Mouse (Mus musculus): ENCODE measurements around the gene Akr1b10. TPM values are rescaled to one million over a fixed set of nuclear protein-coding genes. Genes with fewer than 3 reads are reported as not detected.
"Not testable (repeated sequence)": the region's sequence is repeated elsewhere in the genome, so short reads cannot be mapped to it uniquely, and the experiment has no call there.

Akr1b10 gene
- 16.7 and 18.7 TPM in 2 replicates for polyA plus RNA-seq (2016; fragmentation: Nextera tagmentation; extraction: Ambion mirVana)

DNA sequence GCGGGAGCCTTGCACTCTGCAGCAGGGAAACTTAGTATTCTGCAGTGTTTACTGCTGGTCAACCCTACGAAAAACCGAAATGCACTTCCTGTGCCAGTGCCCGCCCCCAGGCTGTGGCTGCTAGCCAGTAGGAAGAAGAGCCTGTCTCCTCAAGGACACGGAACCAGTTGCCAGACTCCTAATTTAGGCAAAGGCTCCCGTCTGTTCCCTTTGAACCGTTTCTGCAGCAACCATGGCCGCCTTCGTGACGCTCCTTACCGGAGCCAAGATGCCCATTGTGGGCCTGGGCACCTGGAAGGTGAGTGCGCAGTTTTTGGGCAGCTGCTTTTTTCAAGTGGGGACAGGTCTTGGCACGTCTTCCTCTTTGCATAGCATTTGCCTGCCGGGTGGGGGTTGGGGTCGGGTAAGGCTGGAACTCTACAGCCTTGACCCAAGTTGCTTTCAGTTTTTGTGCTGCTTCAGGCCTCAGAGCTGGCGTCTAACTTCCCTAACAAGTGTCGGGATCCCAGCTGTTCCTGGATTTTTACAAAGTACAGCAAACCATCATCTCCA lies at the start of gene Akr1b10:
Gene Akr1b10 (plus strand): TSS at position 109 of the 552 bp plus-strand sequence.
- Histone ChIP-seq H3K27ac (peak within 1 kb of the TSS; percentile 83), H3K36me3 (peaks cover 10% of the 10 kb centered on the region; the same call in 1 of the 2 replicates), H3K27me3 (ENCODE audit: insufficient read depth, poor library complexity, severe bottlenecking) (no peaks in the 10 kb centered on the region), H3K9me3 (no peaks in the 10 kb centered on the region), H3K4me1 (replicated peaks) (peaks cover 24% of the 10 kb centered on the region; the same call in 1 of the 2 replicates), H3K4me3 (peak within 1 kb of the TSS; percentile 65)
- WGBS: 1% methylated on average over 17 of the region's 17 CpGs
- DNase-seq (ENCODE audit: low spot score): peak; percentile 68

DNA sequence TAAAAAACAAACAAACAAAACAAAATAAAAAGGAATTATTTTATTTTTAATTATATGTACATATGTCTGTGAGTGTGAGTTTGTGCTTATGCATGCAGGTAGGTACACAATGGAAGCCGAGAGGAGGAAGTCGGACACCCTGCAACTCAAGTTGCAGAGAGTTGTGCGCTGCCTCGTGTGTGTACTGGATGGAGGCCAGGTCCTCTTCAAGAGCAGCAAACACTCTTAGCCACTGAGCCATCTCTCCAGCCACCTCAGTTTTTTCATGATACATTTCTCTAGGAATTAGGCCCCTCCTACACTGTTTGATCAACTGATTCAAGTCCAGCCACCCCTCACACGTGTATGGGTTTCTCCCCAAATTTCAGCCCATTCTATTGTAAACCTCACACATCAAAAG lies 49.3 kb upstream of the Akr1b10 start:
- H3K4me3 ChIP-seq: no peak overlapping the region
- H3K27ac ChIP-seq: no peak overlapping the region
- H3K9me3 ChIP-seq: no peaks in the 10 kb centered on the region
- H3K36me3 ChIP-seq: no peaks in the 10 kb centered on the region
- no peaks in the 10 kb centered on the region for H3K27me3 ChIP-seq (ENCODE audit: insufficient read depth, poor library complexity, severe bottlenecking)
- 92% methylated on average over 5 of the region's 5 CpGs for WGBS
- H3K4me1 ChIP-seq (replicated peaks): no peaks in the 10 kb centered on the region
- DNase-seq (ENCODE audit: low spot score): no peak

DNA sequence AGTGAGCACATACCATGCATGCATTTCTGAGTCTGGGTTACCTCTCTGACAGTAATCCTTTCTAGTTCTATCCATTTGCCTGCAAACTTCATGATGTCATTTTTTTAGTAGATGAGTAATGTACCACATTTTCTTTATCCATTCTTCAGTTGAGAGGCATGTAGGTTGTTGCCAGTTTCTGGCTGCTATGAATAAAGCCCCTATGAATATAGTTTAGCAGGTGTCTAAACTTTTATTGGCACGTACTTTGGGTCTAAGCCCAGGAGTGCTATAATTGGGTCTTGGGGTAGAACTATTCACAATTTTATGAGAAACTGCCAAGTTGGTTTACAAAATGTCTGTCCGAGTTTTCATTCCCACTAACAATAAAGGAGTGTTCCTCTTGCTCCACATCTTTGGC lies 46.2 kb upstream of the Akr1b10 start:
- H3K9me3 ChIP-seq: no peaks in the 10 kb centered on the region
- H3K27ac ChIP-seq: no peak overlapping the region
- no peaks in the 10 kb centered on the region for H3K36me3 ChIP-seq
- no peaks in the 10 kb centered on the region for H3K4me1 ChIP-seq (replicated peaks)
- no peak for DNase-seq (ENCODE audit: low spot score)
- H3K27me3 ChIP-seq (ENCODE audit: insufficient read depth, poor library complexity, severe bottlenecking): no peaks in the 10 kb centered on the region
- H3K4me3 ChIP-seq: no peak overlapping the region
- 86% methylated on average over 2 of the region's 2 CpGs for WGBS

DNA sequence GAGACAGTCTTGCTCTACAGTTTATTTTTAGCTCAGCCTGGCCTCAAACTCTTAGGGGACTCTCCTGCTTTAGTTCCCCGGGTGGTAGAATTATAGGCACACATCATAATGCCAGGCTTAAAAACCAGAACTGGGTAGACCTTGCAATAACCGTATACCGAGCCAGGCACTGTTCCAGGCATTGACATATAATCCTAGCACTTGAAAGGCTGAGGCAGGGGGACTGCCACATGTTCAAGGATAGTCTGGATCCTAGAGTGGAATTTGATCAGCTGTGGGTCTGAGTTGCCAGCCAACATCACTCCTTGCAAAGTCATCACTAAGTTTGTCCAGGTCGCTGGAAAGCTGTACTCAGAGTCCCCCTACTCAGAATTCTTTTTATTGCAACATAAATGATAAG lies 42.0 kb upstream of the Akr1b10 start:
- H3K4me3 ChIP-seq: no peak overlapping the region
- no peak for DNase-seq (ENCODE audit: low spot score)
- H3K9me3 ChIP-seq: no peaks in the 10 kb centered on the region
- H3K4me1 ChIP-seq (replicated peaks): peaks cover 30% of the 10 kb centered on the region
- WGBS: 88% methylated on average over 4 of the region's 4 CpGs
- H3K27me3 ChIP-seq (ENCODE audit: insufficient read depth, poor library complexity, severe bottlenecking): no peaks in the 10 kb centered on the region
- H3K36me3 ChIP-seq: no peaks in the 10 kb centered on the region
- H3K27ac ChIP-seq: no peak overlapping the region

DNA sequence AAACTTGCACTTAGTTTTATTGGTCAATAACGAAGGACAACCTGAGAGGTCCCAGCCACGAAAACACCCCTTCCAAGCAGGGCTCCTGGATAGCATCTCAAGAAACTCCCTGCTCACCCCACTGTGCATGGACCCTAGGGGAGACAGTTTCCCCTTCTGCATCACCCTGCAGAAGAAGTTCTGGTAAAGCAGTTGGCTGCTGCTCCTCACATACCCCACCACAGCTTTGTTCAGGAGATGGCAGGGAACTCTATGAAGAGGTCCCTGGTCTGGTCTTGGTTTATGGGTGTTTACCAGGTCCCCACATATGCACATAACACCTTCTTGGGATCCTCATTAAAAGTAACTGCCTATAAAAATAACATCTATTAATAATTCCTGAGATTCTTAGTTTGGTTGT lies 41.5 kb upstream of the Akr1b10 start:
- Histone ChIP-seq H3K4me1 (replicated peaks) (peaks cover 30% of the 10 kb centered on the region), H3K9me3 (no peaks in the 10 kb centered on the region), H3K36me3 (no peaks in the 10 kb centered on the region), H3K27ac (no peak overlapping the region), H3K4me3 (no peak overlapping the region), H3K27me3 (ENCODE audit: insufficient read depth, poor library complexity, severe bottlenecking) (no peaks in the 10 kb centered on the region)
- WGBS: 89% methylated on average over 2 of the region's 2 CpGs
- no peak for DNase-seq (ENCODE audit: low spot score)

DNA sequence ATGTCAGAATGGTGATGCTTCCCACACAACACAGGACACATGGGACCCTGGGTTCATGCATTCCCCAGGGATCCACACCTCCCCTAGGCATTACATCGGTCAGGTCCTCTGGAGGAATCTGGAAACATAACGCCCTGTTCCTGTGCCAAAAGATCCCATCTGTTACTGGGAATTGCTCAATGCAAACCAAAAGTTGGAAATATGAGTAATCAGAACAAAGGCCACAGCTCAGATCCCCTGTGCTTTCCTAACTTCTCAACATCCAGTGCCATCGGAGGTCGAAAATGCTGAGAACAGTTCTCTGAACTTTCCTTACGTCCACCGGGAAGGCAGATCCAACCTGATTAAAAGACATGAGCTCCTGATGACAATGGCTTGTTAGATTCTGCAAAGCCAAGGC lies 40.6 kb upstream of the Akr1b10 start:
- 75% methylated on average over 6 of the region's 6 CpGs for WGBS
- Histone ChIP-seq H3K27ac (peak overlapping the region; percentile 50; the same call in 1 of the 2 replicates), H3K36me3 (no peaks in the 10 kb centered on the region), H3K9me3 (no peaks in the 10 kb centered on the region), H3K27me3 (ENCODE audit: insufficient read depth, poor library complexity, severe bottlenecking) (no peaks in the 10 kb centered on the region), H3K4me3 (no peak overlapping the region), H3K4me1 (replicated peaks) (peaks cover 30% of the 10 kb centered on the region)
- DNase-seq (ENCODE audit: low spot score): no peak

DNA sequence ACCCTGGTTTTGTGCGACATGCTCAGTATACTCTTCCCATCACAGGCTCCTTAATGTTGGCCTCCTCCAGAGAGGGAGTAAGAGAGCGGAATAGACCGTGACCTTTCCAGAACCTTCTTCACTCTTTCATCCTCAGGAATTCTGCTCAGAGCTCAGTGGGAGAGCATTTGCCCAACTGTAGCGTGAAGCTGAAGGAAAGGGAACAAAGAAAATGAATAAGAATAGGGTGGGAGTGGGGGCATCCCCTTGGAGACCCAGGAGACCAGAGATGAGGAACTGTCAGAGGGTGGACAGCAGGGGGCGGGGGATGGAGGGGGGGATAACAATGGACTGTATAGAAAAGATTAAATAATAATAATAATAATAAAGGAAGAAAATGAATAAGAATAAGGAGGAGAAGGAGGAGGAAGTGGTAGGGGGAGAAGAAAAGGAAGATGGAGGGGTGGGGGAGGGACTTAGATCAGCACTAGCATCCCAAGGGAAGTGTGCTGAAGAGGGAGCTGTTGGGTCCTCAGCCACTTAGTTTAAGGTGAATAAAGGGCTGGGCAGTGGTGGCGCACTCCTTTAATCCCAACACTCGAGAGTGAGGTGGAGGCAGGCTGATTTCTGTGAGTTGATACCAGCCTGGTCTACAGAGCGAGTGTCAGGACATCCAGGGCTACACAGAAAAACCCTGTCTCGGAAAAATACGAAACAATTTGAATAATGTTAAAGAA lies 39.7 kb upstream of the Akr1b10 start:
- no peaks in the 10 kb centered on the region for H3K36me3 ChIP-seq
- H3K27me3 ChIP-seq (ENCODE audit: insufficient read depth, poor library complexity, severe bottlenecking): no peaks in the 10 kb centered on the region
- H3K4me3 ChIP-seq: peak overlapping the region; percentile 3; the same call in 1 of the 2 replicates
- peaks cover 30% of the 10 kb centered on the region for H3K4me1 ChIP-seq (replicated peaks)
- H3K27ac ChIP-seq: peak overlapping the region; percentile 72
- 32% methylated on average over 10 of the region's 10 CpGs for WGBS
- DNase-seq (ENCODE audit: low spot score): peak; percentile 18
- no peaks in the 10 kb centered on the region for H3K9me3 ChIP-seq

DNA sequence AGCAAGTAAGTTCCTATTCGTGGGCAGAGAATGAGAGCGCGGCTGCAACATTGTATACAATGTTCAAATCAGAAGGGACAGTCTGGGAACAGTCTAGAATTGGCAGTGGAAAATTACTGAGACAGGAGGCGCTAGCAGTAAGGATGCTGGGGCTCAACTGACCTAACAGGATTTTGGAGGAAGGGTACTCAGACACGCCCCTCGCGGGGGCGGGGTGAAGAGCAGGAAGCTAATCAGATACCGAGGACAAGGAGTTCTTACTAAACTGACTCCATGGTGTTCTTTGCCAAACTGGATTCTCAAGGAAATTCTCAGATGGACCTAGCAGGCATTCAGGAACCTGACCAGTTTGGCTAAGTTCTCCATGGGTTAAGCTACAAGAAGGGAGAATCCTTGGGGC lies 39.1 kb upstream of the Akr1b10 start:
- H3K36me3 ChIP-seq: no peaks in the 10 kb centered on the region
- peak; percentile 63 for DNase-seq (ENCODE audit: low spot score)
- H3K27ac ChIP-seq: peak overlapping the region; percentile 72
- 22% methylated on average over 9 of the region's 9 CpGs for whole genome bisulfite sequencing
- H3K4me1 ChIP-seq (replicated peaks): peaks cover 30% of the 10 kb centered on the region
- no peaks in the 10 kb centered on the region for H3K9me3 ChIP-seq
- H3K27me3 ChIP-seq (ENCODE audit: insufficient read depth, poor library complexity, severe bottlenecking): no peaks in the 10 kb centered on the region
- H3K4me3 ChIP-seq: peak overlapping the region; percentile 3; the same call in 1 of the 2 replicates

DNA sequence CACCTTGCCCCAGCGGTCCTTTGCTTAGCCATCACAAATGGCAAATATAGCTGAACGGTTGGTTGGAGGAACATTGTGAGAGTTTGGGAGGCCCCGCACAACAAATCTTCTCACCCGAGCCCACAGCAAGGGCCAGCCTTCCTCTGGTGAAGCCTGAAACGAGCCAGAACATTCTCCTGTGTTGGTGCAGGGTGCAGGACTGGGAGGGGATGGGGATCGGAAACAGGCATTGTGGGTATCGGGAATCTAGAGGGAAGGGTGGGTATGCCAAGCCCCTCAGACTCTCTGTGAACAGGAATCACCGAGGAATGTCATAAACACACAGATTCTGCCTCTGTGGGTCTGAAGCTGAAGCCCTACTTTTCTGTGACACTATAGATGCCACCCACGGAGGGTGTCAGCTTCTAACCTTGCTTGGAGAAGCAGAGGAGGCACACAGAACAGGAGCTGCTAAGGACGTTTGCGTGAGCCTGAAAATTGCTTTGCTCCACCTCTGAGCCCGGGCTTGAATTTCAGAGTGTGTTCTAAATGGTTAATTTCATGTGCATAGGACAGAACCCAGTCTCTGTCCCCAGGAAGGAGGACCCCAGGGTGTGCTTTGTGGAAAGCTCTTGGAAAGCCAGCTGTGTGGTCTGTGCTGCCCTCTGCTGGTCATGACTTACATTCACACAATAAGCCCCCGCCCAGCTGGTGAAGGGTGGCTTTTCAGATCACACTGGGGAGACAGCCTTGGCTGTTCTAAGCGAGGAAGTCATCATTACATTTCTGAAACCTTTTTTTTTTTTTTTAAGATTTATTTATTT lies 37.7 kb upstream of the Akr1b10 start:
- no peaks in the 10 kb centered on the region for H3K27me3 ChIP-seq (ENCODE audit: insufficient read depth, poor library complexity, severe bottlenecking)
- no peaks in the 10 kb centered on the region for H3K9me3 ChIP-seq
- no peaks in the 10 kb centered on the region for H3K36me3 ChIP-seq
- peaks cover 30% of the 10 kb centered on the region for H3K4me1 ChIP-seq (replicated peaks)
- peak overlapping the region; percentile 62 for H3K27ac ChIP-seq
- H3K4me3 ChIP-seq: no peak overlapping the region
- WGBS: 53% methylated on average over 14 of the region's 14 CpGs
- DNase-seq (ENCODE audit: low spot score): peak; percentile 80

DNA sequence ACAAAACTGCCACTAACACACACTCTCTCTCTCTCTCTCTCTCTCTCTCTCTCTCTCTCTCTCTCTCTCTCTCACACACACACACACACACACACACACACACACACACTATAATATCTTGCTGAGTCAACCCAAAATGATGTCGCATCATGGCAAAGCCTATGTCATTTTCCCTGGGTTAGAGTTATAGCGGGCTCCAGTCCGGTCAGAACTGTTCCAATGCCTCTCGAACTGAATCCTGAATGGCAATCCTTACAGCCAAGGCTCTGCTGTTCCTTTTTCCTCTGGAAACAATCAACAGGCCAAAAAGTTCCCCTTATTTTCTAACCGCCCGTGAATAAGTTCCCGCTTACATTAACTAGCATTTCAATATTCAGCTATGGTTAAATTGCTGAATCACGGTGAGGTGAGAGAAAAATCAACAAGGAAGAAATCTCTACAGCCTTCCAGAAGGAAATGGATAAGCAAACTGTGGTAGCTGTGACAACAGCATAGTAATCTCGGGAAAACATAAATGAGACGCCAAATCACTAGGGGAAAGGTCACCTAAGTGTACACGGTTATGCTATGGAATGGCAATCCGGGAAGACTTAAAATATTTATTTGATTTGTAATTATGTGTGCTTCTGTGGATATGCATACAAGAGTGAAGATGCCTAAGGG lies 33.9 kb upstream of the Akr1b10 start:
- DNase-seq (ENCODE audit: low spot score): no peak
- H3K9me3 ChIP-seq: no peaks in the 10 kb centered on the region
- H3K4me3 ChIP-seq: no peak overlapping the region
- H3K36me3 ChIP-seq: no peaks in the 10 kb centered on the region
- peaks cover 37% of the 10 kb centered on the region for H3K4me1 ChIP-seq (replicated peaks)
- 91% methylated on average over 12 of the region's 12 CpGs for WGBS
- H3K27me3 ChIP-seq (ENCODE audit: insufficient read depth, poor library complexity, severe bottlenecking): no peaks in the 10 kb centered on the region
- no peak overlapping the region for H3K27ac ChIP-seq

DNA sequence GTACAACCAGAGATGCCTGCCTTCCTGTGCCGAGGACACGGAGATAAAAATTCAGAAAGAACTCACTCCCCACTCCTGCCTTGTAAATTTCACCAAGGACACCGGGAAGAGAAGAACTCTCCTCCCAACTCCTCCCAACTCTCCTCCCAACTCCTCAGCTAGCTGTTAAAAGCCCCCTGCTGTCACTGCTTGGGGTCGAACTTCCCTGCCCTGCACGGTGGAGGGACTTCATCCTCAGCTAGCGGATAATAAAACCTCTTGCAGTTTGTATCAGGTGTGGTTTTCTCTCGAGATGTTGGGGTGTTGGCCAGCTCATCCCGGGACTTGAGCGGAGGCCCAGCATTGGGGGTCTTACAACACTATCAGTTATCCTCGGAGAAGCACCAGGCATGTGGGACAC lies 32.5 kb upstream of the Akr1b10 start:
- H3K4me1 ChIP-seq (replicated peaks): peaks cover 28% of the 10 kb centered on the region
- H3K36me3 ChIP-seq; DNase-seq (ENCODE audit: low spot score); H3K9me3 ChIP-seq; H3K27ac ChIP-seq; H3K27me3 ChIP-seq (ENCODE audit: insufficient read depth, poor library complexity, severe bottlenecking); H3K4me3 ChIP-seq: not testable (repeated sequence)
- 43% methylated on average over 10 of the region's 10 CpGs for WGBS

DNA sequence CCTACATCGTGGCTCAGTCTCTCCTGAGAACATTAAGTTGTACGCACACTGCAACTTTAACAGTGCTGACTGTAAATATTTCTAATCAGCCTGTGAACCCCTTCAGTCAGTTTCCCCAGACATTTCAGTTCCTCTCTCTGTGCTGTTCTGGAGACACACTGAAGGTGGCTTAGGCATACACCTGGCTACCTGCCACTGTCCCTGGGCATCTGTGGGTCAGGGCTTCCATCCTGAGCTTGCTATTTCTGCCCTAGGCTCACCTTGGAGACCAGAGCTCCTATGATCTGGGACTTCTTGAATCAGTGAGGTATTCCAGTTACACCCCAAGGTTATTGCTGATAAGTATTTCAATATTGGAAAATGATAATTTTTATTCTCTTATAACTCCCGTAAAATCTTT lies 31.6 kb upstream of the Akr1b10 start:
- H3K27ac ChIP-seq: no peak overlapping the region
- no peaks in the 10 kb centered on the region for H3K9me3 ChIP-seq
- H3K27me3 ChIP-seq (ENCODE audit: insufficient read depth, poor library complexity, severe bottlenecking): no peaks in the 10 kb centered on the region
- H3K4me3 ChIP-seq: no peak overlapping the region
- DNase-seq (ENCODE audit: low spot score): no peak
- WGBS: 92% methylated on average over 3 of the region's 3 CpGs
- H3K36me3 ChIP-seq: peaks cover 2% of the 10 kb centered on the region; the same call in 1 of the 2 replicates
- H3K4me1 ChIP-seq (replicated peaks): peaks cover 27% of the 10 kb centered on the region

Data from hindbrain, embryonic 10.5 days (tissue).